Comparison of ENCODE assay signal across 12 mouse cellular contexts in the genomic region with DNA sequence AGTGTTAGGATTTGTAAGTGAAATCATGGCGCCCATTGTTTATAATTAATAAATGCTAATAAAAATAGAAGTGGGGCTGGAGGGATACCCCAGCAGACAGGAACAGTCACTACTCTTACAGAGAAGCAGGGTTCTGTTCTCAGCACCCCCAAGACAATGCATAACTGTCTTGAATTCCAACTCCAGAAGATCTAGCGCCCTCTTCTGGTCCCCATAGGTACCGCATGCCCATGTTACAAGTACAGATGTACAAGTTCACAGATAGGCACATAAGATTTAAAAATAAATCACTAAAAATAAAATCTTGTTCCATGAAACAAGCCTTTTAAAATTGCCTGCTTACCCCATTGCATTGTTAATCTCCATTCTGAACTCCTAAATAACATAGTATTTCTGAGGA.
DNase-seq lines count a peak whose midpoint lies in the region; ATAC-seq and TF ChIP-seq lines count a peak whose summit lies in the region.
"Had no signal": no experiment of that assay in that cellular context is flagged by ENCODE, and none has a peak within 500 bp of the region (broad histone marks: within the 10 kb centered on the region; RNA-seq: fewer than 3 reads in every experiment).

No protein-coding gene starts in this region.

- 74% methylated on average over 3 of the region's 3 CpGs for WGBS in intestine, postnatal 0 days
- WGBS in intestine, embryonic 15.5 days, result 79% methylated on average over 3 of the region's 3 CpGs
- 95% methylated on average over 3 of the region's 3 CpGs for WGBS in thymus, adult 2 months

- peak; percentile 25 for DNase-seq in thymus, adult 2 months
- DNase-seq in thymus, adult 18-20 months, result no peak
- DNase-seq in ZHBTc4 (ENCODE audit: low read depth, low spot score), result peak; percentile 51
- no peak for DNase-seq in spleen, postnatal 4 days (ENCODE audit: low spot score in 2 of 2)
- no peak for DNase-seq in Muller cell, postnatal 12 days (ENCODE audit: inconsistent ontology term)
- DNase-seq: cerebellum, adult 9-11 months had no signal

- no peaks in the 10 kb centered on the region for H3K9me3 ChIP-seq in intestine, postnatal 0 days (ENCODE audit: control insufficient read depth)
- no peaks in the 10 kb centered on the region for H3K9me3 ChIP-seq in intestine, embryonic 15.5 days
- H3K9me3 ChIP-seq: embryonic facial prominence, embryonic 13.5 days; heart, embryonic 15.5 days; kidney, embryonic 15.5 days; stomach, embryonic 15.5 days had no signal

- no peak overlapping the region for H3K4me2 ChIP-seq in intestine, postnatal 0 days (replicated peaks; ENCODE audit: low read depth)
- no peak overlapping the region for H3K4me2 ChIP-seq in intestine, embryonic 15.5 days (replicated peaks)
- H3K4me2 ChIP-seq: embryonic facial prominence, embryonic 13.5 days; heart, embryonic 15.5 days; kidney, embryonic 15.5 days; stomach, embryonic 15.5 days had no signal

- no peak overlapping the region for H3K9ac ChIP-seq in intestine, postnatal 0 days (ENCODE audit: low read depth, low read length)
- no peak overlapping the region for H3K9ac ChIP-seq in intestine, embryonic 15.5 days
- H3K9ac ChIP-seq: embryonic facial prominence, embryonic 13.5 days; heart, embryonic 15.5 days; kidney, embryonic 15.5 days; stomach, embryonic 15.5 days had no signal

- peak; percentile 50 for TF ChIP-seq CTCF in intestine, postnatal 0 days (IDR thresholded peaks at IDR 0.05; ENCODE audit: low read depth)
- no peak for TF ChIP-seq CTCF in thymus, adult 2 months (IDR thresholded peaks at IDR 0.05; ENCODE audit: borderline replicate concordance, control insufficient read depth, extremely low read depth, insufficient read depth, low read length, poor library complexity)

- peaks cover 3% of the 10 kb centered on the region; the same call in 1 of the 2 replicates for H3K36me3 ChIP-seq in intestine, postnatal 0 days (ENCODE audit: control insufficient read depth, insufficient read depth)
- H3K36me3 ChIP-seq in intestine, embryonic 15.5 days, result no peaks in the 10 kb centered on the region
- H3K36me3 ChIP-seq in thymus, adult 2 months (ENCODE audit: control insufficient read depth, insufficient read depth, low read length), result peaks cover 14% of the 10 kb centered on the region

- H3K27ac ChIP-seq in intestine, postnatal 0 days (ENCODE audit: low read depth, low read length), result no peak overlapping the region
- H3K27ac ChIP-seq in intestine, embryonic 15.5 days, result no peak overlapping the region
- H3K27ac ChIP-seq in thymus, adult 2 months (ENCODE audit: control insufficient read depth, insufficient read depth, low read length), result no peak overlapping the region
- H3K27ac ChIP-seq: embryonic facial prominence, embryonic 13.5 days; kidney, embryonic 15.5 days; stomach, embryonic 15.5 days had no signal

- H3K4me3 ChIP-seq in intestine, postnatal 0 days (ENCODE audit: low read depth, low read length), result no peak overlapping the region
- H3K4me3 ChIP-seq in intestine, embryonic 15.5 days (replicated peaks), result no peak overlapping the region
- no peak overlapping the region for H3K4me3 ChIP-seq in thymus, adult 2 months (ENCODE audit: control insufficient read depth, insufficient read depth, low read length)
- H3K4me3 ChIP-seq: embryonic facial prominence, embryonic 13.5 days; heart, embryonic 15.5 days; kidney, embryonic 15.5 days; stomach, embryonic 15.5 days had no signal

- no peaks in the 10 kb centered on the region for H3K4me1 ChIP-seq in intestine, postnatal 0 days (replicated peaks; ENCODE audit: control insufficient read depth, insufficient read depth, low read length)
- no peaks in the 10 kb centered on the region for H3K4me1 ChIP-seq in intestine, embryonic 15.5 days (replicated peaks)
- H3K4me1 ChIP-seq in thymus, adult 2 months (replicated peaks; ENCODE audit: control insufficient read depth, insufficient read depth, low read length), result no peaks in the 10 kb centered on the region
- H3K4me1 ChIP-seq: stomach, embryonic 15.5 days had no signal

- no peak for ATAC-seq in intestine, postnatal 0 days
- ATAC-seq in intestine, embryonic 15.5 days, result no peak

- H3K27me3 ChIP-seq in intestine, postnatal 0 days (replicated peaks; ENCODE audit: control insufficient read depth, insufficient read depth, low read length), result no peaks in the 10 kb centered on the region
- H3K27me3 ChIP-seq in intestine, embryonic 15.5 days (replicated peaks), result no peaks in the 10 kb centered on the region
- H3K27me3 ChIP-seq in thymus, adult 2 months (ENCODE audit: control insufficient read depth, insufficient read depth, low read length), result no peaks in the 10 kb centered on the region
- H3K27me3 ChIP-seq: embryonic facial prominence, embryonic 13.5 days; heart, embryonic 15.5 days; kidney, embryonic 15.5 days; stomach, embryonic 15.5 days had no signal

- TF ChIP-seq POLR2A in thymus, adult 2 months (IDR thresholded peaks at IDR 0.05; ENCODE audit: control insufficient read depth, extremely low read depth, insufficient read depth, low read length, poor library complexity), result no peak

Comparison
In these comparisons a context has a peak if more than half of its experiments do, and no peak if none do; other contexts are left out.
1. DNase-seq: peak in thymus, adult 2 months (single experiment) and ZHBTc4 (single experiment); none in thymus, adult 18-20 months (0 of 2), spleen, postnatal 4 days (0 of 2) and Muller cell, postnatal 12 days (single experiment).